Mouse (Mus musculus): ENCODE results near the gene S100a3. TPM values are rescaled to one million over a fixed set of nuclear protein-coding genes. Genes with fewer than 3 reads are reported as not detected.

S100a3 gene
- total RNA-seq, 2 experiments from 2014 or later: 1.7 to 1.8 TPM

- DNase-seq (ENCODE audit: extremely low spot score in 1 of 2, low spot score in 2 of 2): no peak
- intact Hi-C loops (cut with DNase I): no loop called here
Measured at GRCm38 (mm10) chr3:90594466-90594865, 34.1 kb downstream of the S100a3 start.

GRCm38 (mm10) chr3:90595556-90595955 is 35.2 kb downstream of the S100a3 start:
- DNase-seq (ENCODE audit: extremely low spot score in 1 of 2, low spot score in 2 of 2): no peak
- intact Hi-C loops (cut with DNase I): no loop called here

GRCm38 (mm10) chr3:90596810-90597209 is 36.4 kb downstream of the S100a3 start:
- intact Hi-C loops (cut with DNase I): no loop called here
- no peak for DNase-seq (ENCODE audit: extremely low spot score in 1 of 2, low spot score in 2 of 2)

- no peak for DNase-seq (ENCODE audit: extremely low spot score in 1 of 2, low spot score in 2 of 2)
- intact Hi-C loops (cut with DNase I): no loop called here
Measured at GRCm38 (mm10) chr3:90597736-90598135, 37.4 kb downstream of the S100a3 start.

- intact Hi-C loops (cut with DNase I): no loop called here
- no peak for DNase-seq (ENCODE audit: extremely low spot score in 1 of 2, low spot score in 2 of 2)
Measured at GRCm38 (mm10) chr3:90598212-90598611, 37.8 kb downstream of the S100a3 start.

- intact Hi-C loops (cut with DNase I): no loop called here
- DNase-seq (ENCODE audit: extremely low spot score in 1 of 2, low spot score in 2 of 2): no peak
Measured at GRCm38 (mm10) chr3:90599401-90599800, 39.0 kb downstream of the S100a3 start.

GRCm38 (mm10) chr3:90600036-90600435 is 39.7 kb downstream of the S100a3 start:
- DNase-seq (ENCODE audit: extremely low spot score in 1 of 2, low spot score in 2 of 2): no peak
- intact Hi-C loops (cut with DNase I): no loop called here

- no peak for DNase-seq (ENCODE audit: extremely low spot score in 1 of 2, low spot score in 2 of 2)
- intact Hi-C loops (cut with DNase I): no loop called here
Measured at GRCm38 (mm10) chr3:90600458-90601195, 40.2 kb downstream of the S100a3 start.

- DNase-seq (ENCODE audit: extremely low spot score in 1 of 2, low spot score in 2 of 2): no peak
- intact Hi-C loops (cut with DNase I): no loop called here
Measured at GRCm38 (mm10) chr3:90601486-90602110, 41.2 kb downstream of the S100a3 start, which contains the start of gene Gm42674. Gene Gm42674 (plus strand): TSS chr3:90601904.

- intact Hi-C loops (cut with DNase I): no loop called here
- no peak for DNase-seq (ENCODE audit: extremely low spot score in 1 of 2, low spot score in 2 of 2)
Measured at GRCm38 (mm10) chr3:90603623-90604022, 43.2 kb downstream of the S100a3 start, which contains the start of gene S100a4. Gene S100a4 (plus strand): TSS chr3:90603771.

GRCm38 (mm10) chr3:90604416-90604815 is 44.0 kb downstream of the S100a3 start:
- peak in 1 of 2 experiments; percentile 76 for DNase-seq (ENCODE audit: extremely low spot score in 1 of 2, low spot score in 2 of 2)
- intact Hi-C loops (cut with DNase I): no loop called here

- intact Hi-C loops (cut with DNase I): no loop called here
- no peak for DNase-seq (ENCODE audit: extremely low spot score in 1 of 2, low spot score in 2 of 2)
Measured at GRCm38 (mm10) chr3:90605049-90605448, 44.7 kb downstream of the S100a3 start.

GRCm38 (mm10) chr3:90605736-90606135 is 45.4 kb downstream of the S100a3 start:
- intact Hi-C loops (cut with DNase I): no loop called here
- DNase-seq (ENCODE audit: extremely low spot score in 1 of 2, low spot score in 2 of 2): no peak

- intact Hi-C loops (cut with DNase I): no loop called here
- no peak for DNase-seq (ENCODE audit: extremely low spot score in 1 of 2, low spot score in 2 of 2)
Measured at GRCm38 (mm10) chr3:90606185-90606584, 45.8 kb downstream of the S100a3 start.

GRCm38 (mm10) chr3:90607361-90607760 is 47.0 kb downstream of the S100a3 start:
- intact Hi-C loops (cut with DNase I): no loop called here
- DNase-seq (ENCODE audit: extremely low spot score in 1 of 2, low spot score in 2 of 2): no peak

- intact Hi-C loops (cut with DNase I): no loop called here
- no peak for DNase-seq (ENCODE audit: extremely low spot score in 1 of 2, low spot score in 2 of 2)
Measured at GRCm38 (mm10) chr3:90608223-90608622, 47.8 kb downstream of the S100a3 start, which contains the start of gene S100a5. Gene S100a5 (plus strand): TSS chr3:90608523.

GRCm38 (mm10) chr3:90609102-90609501 is 48.7 kb downstream of the S100a3 start:
- no peak for DNase-seq (ENCODE audit: extremely low spot score in 1 of 2, low spot score in 2 of 2)
- intact Hi-C loops (cut with DNase I): no loop called here

GRCm38 (mm10) chr3:90611494-90611893 is 51.1 kb downstream of the S100a3 start:
- DNase-seq (ENCODE audit: extremely low spot score in 1 of 2, low spot score in 2 of 2): no peak
- intact Hi-C loops (cut with DNase I): no loop called here

- no peak for DNase-seq (ENCODE audit: extremely low spot score in 1 of 2, low spot score in 2 of 2)
- intact Hi-C loops (cut with DNase I): no loop called here
Measured at GRCm38 (mm10) chr3:90612061-90612460, 51.7 kb downstream of the S100a3 start.

GRCm38 (mm10) chr3:90612728-90613291 is 52.4 kb downstream of the S100a3 start, which contains the start of gene S100a6:
Gene S100a6 (plus strand): TSS chr3:90612882.
- intact Hi-C loops (cut with DNase I): no loop called here
- peak; percentile 41 to 75 for DNase-seq (ENCODE audit: extremely low spot score in 1 of 2, low spot score in 2 of 2)

Data from left cerebral cortex, postnatal 10 days (tissue).